Mouse (Mus musculus) layer of hippocampus, adult 9-11 months (tissue): ENCODE results near the gene Adamts3.

Source experiments
- DNase-seq: peaks from one replicate; pipeline ENCODE4 v3.0.0; 2022

The Adamts3 gene

DNA sequence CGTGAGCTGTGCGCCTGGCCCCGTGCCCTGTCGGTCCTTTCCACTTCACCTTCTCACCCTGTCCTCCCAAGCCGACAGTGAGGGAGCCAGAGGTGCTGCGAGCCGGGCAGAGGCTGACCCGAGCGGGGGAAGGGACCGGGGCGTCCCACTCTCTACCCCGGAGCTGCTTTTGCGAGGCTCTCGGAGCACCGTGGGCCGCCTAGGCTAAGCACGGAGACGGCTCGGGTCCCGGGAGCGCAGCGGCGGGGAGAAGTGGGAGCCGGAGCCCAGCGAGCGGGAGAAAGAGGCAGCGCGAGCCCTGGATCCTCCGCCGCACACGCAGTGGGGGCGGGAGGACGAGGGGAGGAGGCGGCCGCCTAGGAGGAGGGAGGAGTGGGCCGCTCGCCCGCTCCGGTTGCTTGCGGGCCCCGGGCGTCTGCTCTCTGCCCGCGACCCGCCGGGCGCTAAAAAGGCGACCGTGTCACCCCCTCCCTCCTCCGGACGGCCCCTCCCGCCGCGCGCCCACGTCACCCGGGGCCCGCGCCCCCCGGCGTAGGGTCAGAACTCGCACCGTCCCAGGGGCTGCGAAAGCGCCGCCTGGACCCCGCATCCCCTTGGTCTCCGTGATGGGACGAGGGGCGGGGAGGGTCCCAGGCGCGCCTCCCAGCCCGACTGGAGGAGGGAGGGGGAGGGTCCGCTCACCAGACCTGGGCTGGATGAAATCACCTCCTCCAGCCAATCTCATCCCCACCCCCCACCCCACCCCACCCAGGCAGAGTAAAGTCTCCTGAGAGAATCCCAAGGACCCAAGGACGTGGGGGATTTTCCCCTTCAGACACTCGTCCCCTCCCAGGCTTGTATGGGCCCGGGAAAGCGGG lies at the start of gene Adamts3:
Adamts3 (minus strand) TSS at position 284 of the 857 bp plus-strand sequence.
- peak; percentile 28 for DNase-seq

DNA sequence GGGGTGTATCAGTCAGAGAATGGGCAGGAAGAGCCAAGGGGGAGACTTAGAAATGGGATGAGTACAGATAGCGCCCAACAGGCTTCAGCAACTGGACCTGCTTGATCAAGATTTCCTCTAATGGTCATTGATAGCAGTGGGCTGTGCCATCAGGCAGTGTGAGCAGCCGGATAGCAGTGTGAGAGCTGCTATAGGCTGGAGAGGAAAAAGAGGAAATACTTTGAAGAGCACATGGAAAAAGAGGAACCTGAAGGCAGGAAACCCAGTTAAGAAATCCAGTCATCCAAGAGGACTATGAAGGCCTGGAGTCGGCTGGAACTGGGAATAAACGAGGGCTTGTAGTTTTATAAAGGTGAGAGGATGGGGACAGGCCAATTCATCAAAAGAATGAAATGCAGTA lies 48.4 kb upstream of the Adamts3 start:
- DNase-seq: no peak

DNA sequence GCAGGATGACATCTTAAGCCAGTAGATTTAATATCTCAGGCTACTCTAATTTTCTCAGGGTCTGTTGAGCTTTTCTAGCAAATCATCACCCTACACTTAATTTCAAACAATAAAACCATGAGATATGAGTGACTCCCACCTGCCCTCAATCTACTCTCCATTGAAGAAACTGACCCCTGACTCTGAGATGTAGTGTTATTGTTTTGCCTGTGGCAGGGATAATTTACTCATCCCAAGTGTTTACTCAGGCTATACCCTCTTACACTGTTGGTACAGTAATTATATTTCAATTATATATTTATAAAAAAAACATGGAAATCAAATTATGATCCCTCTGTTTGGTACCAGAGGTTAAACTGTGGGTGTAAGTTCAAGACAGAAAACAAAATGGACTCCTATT lies 29.2 kb upstream of the Adamts3 start:
- DNase-seq: no peak

DNA sequence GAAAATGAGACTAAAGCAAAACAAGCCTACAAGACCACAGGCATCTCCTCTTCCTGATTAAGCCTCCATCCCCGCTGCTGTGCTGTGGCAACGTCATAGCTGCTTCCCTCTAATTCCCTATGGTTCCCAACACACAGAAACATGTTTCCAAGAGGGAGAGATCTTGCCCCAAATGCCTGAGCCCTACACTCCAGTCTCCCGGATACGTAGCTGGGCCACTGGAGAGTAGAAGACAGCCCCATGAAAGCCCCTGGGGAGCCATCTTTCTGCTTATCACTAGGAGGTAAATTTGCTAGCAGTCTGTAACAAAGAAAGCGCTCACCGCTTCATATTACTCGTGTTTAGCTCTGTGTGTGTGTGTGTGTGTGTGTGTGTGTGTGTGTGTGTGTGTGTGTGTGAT lies 28.8 kb upstream of the Adamts3 start:
- no peak for DNase-seq

DNA sequence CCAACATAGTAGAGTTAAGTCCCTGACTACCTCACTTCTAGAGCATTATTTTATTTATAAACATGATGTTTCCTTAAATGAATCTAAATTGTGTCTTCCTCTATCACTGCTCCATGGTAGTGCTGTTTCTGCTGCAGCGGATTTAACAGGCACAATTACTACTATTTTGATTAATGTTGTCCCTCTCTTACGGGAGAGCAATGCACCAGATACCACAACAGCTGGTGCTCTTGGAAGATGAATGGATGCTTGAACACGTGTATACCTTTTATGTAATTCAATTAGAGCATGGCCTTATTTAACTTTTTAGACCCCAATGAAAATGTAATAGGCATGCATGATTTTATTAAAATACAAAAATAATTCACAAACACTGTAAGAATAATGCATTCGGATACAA lies 28.4 kb upstream of the Adamts3 start:
- DNase-seq: no peak

DNA sequence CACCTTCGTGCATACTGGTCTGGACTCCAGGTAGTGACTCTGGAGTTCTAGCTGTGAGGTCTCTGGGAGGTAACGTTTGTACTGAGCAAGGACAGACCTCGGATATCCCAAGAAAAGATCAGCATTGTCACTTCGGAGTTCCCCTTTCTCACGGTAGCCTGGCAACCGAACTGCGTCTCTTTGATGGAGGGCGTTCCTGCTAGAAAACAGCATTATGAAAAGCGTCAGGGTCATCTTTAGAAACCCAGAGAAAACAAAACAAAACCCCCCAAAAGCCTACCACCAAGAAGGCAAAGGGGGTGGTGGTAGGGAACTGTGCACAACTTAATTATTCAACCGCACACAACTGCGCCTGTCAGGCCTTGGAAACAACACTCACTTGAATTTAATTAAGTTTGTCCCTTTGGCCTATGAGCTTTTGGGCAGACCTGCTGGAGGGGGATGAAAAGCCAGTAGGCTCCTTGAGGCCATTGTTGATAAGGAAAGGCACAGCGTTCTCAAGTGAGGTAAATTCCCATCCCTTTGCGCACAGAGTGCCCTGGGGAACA lies 23.8 kb upstream of the Adamts3 start:
- no peak for DNase-seq

DNA sequence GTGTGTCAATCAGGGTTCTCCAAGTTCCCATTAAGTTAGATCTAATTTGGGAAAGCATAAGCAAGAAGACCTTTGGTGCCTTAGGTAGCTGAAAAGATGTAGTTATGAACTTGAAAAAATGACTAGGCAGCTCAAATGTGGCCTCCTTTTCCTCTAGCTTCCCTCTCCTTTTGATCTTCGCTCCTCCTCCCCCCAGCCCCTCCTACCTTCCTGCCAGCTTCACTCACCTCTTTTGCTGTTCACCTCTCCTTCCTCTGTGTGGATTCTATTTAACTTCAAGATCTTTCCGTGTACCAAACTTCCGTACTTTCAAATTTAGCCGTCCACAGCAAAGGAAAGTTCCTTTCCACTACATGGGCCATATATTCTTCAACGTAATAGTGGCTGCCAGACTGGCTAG lies 17.9 kb upstream of the Adamts3 start:
- DNase-seq: no peak

DNA sequence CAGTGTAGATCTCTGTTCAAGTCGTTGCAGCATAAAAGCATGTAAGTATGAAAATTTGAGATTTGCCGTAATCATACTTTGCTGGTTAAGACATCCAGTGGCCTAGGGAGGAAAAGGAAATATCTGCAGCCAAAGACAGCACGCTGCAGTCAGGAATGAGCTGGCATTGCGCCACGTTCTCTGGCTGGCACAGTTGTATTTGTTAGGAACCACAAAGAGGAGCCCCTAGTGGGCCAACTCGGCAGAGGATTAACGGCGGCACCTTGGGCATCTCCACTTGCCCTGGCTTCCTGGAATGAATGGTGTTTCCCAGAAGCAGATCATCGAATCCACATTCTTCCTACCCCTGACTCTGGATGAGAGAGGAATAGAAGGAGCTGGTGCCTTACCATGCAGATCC lies 14.4 kb upstream of the Adamts3 start:
- DNase-seq: peak; percentile 29

DNA sequence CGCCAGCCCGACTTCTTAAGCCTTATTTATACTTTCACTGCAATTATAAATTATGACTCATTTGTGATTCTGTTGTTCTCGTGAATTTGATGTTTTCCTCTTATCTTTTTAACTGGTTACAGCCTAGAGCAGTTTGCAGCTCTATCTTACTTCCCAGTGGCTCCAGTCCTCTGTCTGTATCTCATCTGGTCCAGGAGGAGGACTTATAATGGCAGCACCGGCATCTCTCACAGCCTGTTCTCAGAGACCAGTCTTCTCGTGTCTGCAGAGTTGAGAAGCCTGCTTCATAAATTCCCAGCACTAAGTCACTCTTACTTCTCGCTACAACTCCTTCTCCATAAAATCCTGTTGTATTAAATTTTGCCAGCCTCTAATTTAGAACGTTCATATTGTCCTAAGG lies 12.4 kb upstream of the Adamts3 start:
- DNase-seq: no peak

DNA sequence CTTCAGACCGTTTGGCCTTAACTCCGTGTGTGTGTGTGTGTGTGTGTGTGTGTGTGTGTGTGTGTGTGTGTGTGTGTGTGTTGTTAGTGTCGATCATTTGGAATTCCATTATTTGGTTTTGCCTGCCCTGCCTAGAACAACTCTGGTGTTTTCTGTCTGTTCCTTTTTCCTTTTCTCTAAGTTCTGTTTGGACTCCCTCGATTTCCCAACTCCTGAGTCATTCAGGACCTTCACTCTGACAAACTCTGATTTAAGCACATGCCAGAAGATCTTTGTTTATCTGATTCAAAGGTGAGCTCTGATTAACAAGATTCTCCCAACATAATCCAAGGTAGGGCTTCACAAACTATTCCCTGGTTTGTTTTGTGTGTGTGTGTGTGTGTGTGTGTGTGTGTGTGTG lies 1.9 kb upstream of the Adamts3 start:
- DNase-seq: no peak

DNA sequence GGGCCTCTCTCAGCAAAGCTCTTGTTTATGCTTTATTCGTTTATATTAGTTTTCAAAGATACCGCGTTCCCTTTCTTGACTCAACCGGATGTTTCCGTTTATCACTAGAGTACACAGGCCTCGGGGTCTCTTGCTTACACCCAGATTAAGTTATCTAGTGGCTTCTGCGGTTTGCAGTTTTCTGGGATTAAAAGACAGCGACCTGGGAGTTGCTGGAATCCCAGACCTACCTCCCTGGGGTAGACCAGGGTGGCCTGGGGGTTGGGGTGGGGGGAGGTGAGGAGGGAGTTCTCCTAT lies 722 bp upstream of the Adamts3 start:
- DNase-seq: no peak

DNA sequence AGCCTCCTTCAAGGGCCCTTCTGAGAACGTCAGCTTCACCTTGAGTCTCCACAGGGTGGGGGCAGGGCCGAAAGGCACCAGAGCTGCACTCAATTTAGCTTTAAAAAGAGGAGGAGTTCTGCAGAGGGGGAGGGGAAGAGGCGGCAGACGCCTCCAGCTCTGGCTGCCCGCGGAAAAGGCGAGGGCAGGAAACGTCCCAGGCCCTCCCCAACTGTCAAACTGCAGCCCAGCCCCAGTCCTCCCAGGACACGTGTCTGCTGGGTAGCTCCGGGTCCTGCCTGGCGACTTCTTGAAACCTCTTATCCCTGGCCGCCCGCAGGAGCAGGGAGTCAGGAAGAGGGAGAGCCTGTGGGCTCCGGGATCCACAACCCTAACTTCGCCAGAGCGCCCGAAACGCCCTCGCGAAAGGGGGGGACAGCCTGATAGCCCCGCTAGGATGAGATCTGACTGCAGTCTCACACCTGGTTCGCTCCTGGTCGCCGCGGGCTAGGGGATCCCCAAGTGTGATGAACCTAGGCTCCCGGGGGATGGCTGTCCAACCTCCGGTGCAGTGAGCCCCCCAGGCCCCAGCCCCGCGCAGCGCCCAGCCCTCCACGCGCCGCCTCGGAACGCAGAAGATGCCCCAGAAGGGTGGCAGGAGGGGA lies 921 bp downstream of the Adamts3 start:
- DNase-seq: peak; percentile 52

DNA sequence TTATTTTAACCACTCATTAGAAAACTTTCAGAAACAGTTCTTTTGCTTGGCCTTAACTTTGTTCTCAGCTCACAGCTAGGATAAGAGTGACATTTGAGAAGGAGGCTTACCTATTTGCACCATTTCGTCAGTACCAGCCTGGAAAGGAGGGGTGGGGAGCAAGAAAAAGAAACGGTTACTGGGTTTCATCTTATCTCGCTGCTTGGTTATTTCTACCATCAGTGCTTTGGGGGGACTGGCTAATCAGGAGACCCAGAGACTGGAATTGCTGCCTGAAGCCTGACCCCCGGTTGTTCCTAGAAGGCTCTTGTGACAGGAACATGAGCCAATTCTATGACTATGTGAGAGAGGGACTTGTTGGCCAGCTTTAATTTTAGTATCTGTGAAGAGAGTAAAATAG lies 1.7 kb downstream of the Adamts3 start:
- no peak for DNase-seq

DNA sequence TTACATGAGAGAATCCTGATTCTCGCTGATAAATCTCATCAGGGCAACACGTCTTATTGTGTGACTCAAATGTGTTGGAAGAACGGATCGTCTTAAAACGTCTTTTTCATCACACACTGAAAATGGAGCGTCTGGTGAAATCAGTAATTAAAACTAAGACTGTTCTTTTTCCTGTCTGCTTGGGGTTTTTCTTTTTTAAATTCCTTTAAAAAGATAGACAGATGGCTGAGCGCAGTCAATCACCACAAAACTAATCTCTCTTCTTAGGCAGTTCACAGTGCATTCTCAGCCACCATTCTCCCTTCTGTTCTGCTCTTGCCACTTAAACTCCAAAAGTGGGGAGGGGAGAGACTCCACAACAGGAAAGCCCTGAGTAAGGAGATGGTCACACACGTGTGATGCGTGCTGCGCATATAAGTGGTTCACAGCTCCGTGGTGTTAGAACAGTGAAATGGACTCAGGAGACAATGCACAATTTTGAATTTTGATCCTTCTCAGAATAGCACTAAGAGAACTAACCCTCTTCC lies 4.2 kb downstream of the Adamts3 start:
- DNase-seq: no peak

DNA sequence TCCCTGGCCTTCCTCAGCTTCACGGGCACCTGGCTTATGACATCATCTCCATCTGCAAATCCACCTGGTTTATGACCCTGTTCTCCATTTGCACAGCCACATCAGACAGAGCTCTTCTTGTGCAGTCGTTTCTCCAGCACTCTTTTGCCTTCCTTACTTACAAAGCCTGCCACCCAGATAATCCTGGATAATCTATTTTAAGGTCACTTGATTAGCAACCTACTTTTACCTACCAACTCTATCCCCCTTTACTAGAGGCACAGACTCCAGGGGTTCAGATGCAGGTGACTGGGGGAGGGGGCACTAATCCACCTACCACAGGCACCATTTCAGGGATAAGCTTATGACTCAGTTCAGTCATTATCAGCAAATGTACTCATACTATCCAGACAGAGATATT lies 10.5 kb downstream of the Adamts3 start:
- DNase-seq: no peak

DNA sequence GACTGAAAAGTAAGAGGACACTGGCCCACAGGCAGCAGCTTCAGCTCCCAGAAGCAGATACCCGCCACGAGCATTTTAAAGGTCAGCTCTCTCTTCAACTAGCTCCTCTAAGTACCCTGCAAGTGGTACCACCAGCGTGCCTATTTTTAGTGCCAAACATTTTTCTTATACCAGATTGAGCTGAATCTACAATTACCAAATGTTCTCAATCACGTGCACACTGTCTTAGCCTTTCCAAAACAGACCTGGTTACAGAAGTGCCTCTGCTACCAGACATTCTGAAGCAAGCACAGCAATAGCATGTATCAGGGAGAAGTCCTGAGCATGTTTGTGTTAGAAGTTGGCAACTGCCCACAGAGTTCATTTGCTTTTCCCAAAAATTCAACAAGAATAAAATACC lies 23.5 kb downstream of the Adamts3 start:
- DNase-seq: peak; percentile 22

DNA sequence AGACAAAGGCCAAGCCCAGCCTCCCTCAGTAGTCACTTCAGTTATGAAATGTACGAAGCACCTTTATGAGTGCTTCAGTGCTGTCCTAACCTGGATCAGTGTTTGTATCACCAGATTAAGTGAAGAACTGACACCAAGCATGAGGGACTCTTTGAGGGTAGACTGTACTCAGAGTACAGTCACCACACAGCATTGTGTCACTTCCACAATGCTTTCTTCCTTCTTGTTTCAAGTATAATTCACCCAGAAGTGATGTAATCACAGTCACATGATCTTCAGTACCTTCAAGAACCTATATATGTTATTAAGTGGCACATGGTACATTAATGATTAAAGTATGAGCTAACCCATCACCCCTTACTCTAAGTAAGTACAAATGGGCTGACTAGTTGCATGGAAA lies 24.3 kb downstream of the Adamts3 start:
- no peak for DNase-seq

DNA sequence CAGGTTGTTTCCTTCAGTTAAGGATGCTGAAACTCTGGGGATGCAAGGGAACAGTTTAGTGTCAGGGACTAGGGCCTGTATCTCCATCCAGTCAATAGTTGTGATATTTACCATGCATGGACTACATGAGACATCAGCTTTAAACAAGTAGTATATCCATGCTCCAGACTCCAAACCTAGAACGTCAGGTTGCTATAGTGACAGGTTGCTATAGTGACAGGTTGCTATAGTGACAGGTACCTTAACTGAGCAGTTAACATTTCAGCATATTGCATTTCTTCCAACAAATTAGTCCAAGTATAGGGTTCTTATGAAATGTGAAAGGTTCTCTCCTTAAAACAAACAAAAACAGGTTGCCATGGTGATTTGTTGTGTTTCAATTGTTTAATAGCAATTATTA lies 36.6 kb downstream of the Adamts3 start:
- peak; percentile 56 for DNase-seq

DNA sequence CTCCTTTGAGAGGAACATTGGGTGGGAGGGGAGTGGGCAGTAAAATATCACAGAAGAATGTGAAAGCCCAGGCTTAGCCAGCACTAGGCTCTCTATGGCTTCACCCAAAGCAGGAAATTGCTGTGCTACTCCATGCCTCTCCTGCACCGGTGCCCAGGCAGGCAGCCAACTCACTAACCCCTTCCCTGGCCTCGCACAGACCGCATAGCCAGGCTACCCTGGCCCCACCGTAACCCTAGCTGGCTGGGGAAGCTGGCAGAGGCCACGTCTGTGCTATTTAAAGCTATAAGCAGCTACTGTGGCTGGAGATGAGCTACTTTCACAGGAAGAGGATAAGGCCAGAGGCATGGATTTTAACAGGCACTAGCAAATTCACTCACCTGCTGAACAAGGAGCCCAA lies 38.8 kb downstream of the Adamts3 start:
- DNase-seq: no peak

DNA sequence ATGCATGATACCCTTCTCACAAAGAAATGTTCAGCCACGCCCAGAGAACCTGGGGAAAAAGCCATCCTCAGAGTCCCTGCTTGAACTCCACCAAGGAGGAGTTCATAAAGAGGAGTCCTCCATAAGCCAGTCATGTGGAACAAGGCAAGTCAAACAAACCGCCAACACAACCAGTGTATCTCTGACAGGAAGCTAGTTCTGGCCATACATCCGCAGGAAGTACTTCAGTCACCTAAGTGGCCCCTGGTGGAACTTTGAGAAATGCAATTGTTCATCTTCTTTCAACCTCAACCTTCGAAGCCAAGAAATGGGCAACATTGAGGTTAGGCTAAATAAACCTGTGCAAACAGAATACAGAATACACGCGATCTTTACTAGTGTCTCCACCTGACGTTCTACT lies 39.7 kb downstream of the Adamts3 start:
- DNase-seq: no peak

DNA sequence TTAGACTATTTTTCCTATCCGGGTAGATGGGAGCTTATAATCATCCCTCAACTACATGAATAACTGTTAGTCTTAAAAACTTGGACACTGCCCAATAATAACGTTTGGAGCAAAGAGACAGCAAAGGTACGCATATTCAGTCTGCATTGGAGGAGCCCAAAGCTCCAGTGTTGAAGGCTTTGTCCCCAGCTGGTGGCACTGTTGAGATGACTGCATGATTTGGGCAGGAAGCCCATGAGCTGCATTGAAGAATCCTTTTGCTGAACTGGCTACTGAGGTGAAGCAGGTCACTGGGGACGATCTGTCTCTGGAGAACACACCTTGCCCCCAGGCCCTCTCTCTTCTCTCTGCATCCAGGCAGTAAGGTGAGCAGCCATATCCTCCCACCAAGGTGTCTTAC lies 43.5 kb downstream of the Adamts3 start:
- no peak for DNase-seq

DNA sequence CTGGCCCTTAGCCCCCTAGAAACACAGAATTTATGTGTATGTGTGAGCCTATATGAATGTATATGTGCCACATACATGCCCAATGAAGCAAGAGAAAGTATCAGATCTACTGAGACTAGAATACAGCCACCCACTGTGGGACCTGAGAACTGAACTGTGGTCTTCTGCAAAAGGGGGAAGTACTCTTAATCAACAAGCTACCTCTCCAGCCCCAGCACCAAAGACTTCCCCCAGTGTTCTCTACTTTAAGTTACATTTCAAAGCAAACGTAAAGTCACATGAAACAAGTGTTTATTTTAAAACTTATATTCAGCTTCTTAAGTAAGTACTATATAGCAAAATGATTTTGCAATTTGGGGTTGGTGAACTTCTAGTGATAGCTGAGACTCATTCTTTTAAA lies 62.0 kb downstream of the Adamts3 start:
- DNase-seq: no peak

DNA sequence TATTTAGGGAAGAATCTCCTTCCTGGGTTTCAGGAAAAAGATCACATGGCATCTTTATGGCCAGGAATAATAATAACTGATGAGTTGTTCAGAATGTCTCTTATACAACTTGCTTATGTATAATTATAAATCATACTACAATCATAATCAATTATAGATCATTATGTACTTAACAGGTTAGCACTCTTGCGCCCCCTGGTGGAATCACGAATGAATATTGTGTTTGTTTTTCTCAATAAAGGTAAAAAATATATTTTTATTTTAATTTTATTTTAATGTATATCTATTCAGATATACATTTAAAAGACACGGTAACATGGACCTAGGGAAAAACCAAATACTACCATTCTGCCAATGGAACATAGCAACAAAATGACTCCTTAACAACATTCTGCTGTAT lies 63.6 kb downstream of the Adamts3 start:
- DNase-seq: no peak

DNA sequence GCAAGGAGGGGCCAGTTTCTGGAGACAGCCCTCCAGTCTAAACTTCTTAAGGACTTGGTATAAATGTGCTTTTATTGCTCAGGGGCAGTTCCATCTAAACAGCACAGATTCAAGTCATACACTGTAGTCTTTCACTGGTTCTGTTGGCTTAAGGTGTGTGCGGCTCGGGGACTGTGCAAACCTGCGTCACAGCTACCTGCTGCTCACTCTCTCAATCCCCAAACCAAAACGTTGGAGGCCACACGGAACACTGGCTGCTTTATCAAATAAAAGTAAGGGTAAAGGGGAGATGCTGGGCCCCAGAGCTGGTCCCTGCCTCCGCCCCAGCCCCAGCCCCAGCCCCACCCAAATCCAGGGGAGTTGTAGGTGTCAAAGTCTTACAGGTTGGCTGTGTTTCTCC lies 66.5 kb downstream of the Adamts3 start:
- no peak for DNase-seq
